Mouse (Mus musculus) brain, embryonic 14.5 days (tissue): ENCODE data around the gene Hpse2.

ENCODE experiments used
- CTCF ChIP-seq: fragments of 200-500 bp; IDR thresholded peaks from 2 replicates; pipeline ENCODE4 v1.5.1; 2012; ENCODE audit warnings: inconsistent platforms, mild to moderate bottlenecking, moderate library complexity, borderline replicate concordance; ENCODE audit not compliant: insufficient read depth, insufficient read length; ENCODE audit errors: extremely low read depth
- POLR2A ChIP-seq: fragments of 200-500 bp; IDR thresholded peaks from 2 replicates; pipeline ENCODE4 v1.6.1; 2012; ENCODE audit warnings: mild to moderate bottlenecking, inconsistent platforms, borderline replicate concordance; ENCODE audit not compliant: poor library complexity, insufficient read depth, insufficient read length, severe bottlenecking; ENCODE audit errors: extremely low read depth

DNA sequence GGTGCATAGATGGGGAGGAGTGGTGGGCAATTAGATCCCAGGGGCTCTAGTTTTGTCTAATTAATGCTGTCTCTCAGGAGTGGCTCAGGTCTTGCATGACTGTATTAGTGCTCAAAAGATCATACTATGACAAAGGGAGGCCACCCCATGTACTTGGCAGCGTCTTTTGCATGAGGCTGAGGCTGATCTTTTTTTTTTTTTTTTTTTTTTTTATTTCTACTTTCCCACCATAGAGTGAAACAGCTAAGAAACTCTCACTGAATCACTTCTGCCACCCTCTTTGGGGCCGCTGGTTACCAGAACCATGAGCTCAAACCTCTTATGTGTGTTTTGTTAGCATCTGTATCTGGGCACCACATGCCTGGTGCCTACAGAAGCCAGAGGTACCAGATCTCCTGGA lies 549.0 kb downstream of the Hpse2 start:
- TF ChIP-seq CTCF (no peak), POLR2A (no peak)
